Mouse (Mus musculus) kidney, adult 2 months (tissue): Measurements from ENCODE around the gene Tango6.

Experiments used
- CTCF ChIP-seq: fragments of 200-500 bp; conservative IDR thresholded peaks from 2 replicates; pipeline ENCODE4 v1.5.1; 2011; ENCODE audit warnings: low read depth, mild to moderate bottlenecking, control low read depth, low read length, moderate library complexity, mixed read lengths; ENCODE audit not compliant: insufficient read depth, insufficient read length
- POLR2A ChIP-seq: fragments of 200-500 bp; IDR thresholded peaks from one replicate; pipeline ENCODE4 v1.6.1; 2011; ENCODE audit warnings: low read depth, low read length, control low read depth

DNA sequence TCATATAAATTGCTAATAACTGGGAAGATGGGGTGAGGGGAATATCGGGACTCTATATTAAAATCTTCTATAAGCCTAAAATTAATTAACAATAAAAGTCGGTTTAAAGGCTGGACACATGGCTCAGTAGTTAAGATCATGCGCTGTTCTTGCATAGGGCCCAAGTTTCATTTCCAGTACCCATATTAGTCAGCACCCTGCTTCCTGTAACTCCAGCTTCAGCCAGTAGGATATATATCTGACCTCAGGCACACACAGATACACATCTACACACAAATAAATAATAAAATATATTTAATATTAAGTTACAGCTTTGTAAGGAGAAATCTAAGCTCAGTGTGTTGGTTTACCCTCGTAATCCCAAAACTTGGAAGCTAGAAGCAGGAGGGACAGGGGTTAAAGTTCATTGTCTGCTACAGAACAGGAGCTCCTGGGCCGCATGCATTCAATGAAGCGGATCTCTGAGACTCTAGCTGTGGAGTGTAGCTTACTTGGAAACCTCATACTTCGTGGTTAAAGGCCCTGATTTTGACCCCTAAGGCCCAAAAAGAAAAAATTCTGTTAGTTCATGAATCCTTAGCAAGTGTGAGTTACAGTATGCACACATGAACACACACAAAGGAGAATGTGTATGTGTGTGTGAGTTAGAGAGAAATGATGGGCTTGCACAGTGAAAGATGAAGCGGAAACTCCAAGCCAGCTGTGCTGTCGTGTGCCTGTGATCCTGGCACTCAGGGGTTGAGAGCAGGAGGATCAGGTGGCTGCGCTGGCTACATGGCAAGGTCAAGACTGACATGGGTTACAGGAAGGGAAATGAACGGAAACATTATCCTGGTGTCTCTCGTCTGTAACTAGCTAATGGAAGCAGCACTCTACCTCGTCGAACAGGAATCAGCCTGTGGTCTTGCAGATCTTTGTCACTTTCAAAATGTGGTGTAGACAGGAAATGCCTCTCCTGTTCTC, 138.0 kb downstream of the Tango6 start:
- TF ChIP-seq POLR2A (no peak), CTCF (no peak)
